Mouse (Mus musculus) kidney, adult 8-10 months (tissue): Measurements from ENCODE around the gene Mitd1.
A peak's percentile ranks its signal among the peaks of the same experiment; 100 is the strongest.

Source experiments
- DNase-seq, 2 experiments: peaks; one replicate each; pipeline ENCODE4 v3.0.0; 2022

Gene Mitd1

DNA sequence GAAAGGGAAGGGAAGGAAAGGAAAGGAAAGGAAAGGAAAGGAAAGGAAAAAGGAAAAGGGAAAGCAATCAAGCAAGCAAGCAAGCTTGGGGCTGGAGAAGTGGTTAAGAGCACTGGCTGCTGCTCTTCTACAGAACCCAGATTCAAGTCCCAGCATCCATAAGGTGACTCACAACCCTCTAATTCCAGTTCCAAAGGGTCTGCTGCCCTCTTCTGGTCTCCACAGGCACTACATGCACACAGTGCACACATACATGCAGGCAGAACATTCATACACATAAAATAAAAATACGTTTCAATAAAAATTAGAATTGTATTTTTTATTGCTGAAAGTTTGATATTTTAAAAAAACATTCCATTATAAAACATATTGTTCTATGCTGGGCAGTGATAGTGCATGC is 23.2 kb downstream of the Mitd1 start:
- DNase-seq, result peak in 1 of 2 experiments; percentile 74

DNA sequence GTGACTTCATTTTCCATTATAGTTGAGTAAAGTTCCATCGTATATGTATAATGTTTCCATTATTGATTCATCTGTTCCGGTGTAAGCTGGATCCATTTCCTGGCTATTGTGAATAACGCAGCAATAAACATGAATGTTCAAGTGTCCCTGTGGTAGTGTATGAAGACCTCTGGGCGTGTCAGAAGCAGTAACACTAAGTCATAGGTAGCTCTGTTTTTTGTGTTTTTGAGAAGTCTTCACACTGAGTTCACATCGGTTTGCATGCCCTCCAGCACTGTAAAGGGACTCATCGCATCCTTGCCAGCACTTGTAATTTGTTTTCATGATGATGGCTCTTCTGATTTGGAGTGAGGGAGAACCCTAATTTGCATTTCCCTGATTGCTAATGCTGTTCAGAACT is 23.9 kb downstream of the Mitd1 start, which contains the start of gene Tsga10:
Gene Tsga10, minus strand, starts transcription at position 144 of the 400 bp plus-strand sequence.
- no peak for DNase-seq

DNA sequence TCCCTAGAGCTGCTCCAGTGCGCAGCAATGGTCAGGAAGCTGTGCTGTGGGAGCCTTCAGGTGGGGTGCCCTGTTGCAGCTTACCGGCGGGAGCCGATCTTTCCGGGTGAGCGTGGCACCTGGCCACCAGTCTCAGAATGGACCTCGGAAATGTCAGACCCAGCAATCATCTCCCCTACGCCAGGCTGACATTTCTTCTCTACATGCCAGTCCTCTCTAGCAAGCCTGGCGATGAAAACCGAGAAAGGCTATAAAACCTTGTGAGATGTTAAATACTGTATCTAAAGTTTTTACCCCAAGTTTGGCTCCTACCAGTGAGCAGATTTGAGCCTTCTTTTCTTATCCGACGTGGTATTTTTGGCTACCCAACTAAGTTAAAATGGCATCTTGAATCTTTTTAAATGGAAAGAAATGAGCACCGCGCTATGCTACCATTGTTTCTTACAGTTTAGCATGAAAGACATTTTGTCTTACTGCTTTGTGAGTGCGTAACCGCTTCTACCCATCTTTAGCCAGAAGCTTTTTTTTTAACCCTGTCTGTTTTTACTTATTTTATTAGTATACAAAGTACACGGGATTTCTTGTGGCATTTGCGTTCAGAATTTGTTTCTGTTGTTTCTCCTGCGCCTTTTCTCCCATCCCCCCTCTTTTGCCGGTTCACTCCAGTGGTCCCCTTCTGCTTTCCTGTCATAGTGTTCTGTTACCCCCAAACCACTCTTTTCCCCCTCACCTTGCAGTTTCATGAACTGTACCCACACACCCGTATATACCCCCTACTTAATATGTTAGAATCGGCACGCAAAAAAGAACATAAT is 24.6 kb downstream of the Mitd1 start:
- no peak for DNase-seq

DNA sequence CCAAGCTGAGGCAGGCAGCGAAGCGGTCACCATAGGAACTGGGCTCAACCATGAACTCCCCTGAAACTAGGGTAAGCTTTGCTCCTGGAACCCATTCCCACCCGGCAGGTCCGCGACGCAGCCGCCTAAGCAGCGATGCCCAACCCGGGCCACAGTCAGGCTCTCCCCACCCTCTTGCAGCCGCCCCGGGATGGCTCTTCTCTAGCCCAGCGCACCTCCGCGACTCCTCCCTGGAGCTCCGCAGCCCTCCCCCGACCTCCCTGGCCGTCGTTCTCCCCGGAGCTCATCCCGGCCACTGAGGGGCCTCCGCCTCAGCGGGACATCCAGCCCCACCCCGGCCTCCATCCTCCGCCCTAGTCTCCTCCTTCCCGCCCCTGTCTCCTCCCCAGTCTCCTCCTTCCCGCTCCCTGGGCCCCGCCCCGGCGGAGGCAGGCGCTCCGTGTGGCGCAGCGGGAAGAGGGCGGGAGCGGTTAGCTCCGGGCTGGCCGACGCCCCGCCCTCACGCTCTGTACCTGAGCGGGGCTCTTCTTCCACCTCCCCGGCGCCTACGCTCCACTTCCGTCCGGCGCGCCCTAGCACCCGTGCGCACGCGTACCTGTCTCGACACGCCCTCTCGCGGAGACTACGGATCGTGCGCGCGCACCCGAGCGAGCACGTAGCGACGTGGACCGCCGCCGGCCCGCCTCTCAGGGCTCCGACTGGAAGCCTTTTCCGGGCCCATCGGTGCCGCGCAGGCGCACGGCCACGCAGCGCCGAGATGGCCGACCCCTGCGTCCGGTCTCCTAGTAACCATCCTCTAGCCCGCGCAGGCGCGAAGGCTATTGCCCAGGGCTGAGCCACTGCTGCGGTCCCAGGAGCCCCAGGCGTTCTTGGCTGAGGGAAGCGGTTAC is 25.5 kb downstream of the Mitd1 start:
- peak; percentile 99 to 100 for DNase-seq

DNA sequence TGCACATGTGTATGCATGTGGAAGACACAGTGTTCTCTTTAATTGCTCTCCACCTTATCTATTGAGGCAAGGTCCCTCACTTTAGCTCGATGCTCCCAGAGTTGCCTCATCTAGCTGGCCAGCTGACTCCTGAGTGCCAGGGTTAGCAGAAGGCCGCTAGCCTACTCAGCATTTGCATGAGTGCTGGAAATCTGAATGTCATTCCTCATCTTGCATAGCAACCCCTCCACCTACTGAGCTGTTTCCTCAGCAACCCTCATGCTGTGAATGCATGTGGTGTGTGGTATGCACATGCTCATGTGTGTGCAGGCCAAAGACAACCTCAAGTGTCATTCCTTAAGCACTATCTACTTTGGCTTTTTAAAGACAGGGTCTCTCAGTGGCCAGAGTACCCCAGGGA is 39.5 kb downstream of the Mitd1 start:
- no peak for DNase-seq

DNA sequence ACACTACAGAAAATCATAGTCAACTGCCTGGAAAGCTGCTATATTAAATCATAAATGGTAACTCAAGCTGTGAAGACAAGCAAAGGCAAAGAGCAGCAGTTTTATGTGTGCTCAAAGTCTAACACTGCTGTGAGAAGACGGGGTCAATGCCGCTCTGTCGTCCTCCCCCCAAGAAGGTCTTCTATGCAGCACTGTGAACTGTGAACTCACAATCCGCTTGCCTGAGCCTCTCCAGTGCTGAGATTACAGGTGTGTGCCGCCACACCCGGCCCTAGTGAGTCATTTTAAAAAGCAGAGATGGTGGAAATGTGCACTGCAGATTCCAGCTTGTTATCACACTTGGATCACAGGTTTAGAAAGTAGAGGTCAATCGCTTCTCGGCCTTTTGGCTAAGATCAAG is 43.3 kb downstream of the Mitd1 start:
- DNase-seq, result peak in 1 of 2 experiments; percentile 10

DNA sequence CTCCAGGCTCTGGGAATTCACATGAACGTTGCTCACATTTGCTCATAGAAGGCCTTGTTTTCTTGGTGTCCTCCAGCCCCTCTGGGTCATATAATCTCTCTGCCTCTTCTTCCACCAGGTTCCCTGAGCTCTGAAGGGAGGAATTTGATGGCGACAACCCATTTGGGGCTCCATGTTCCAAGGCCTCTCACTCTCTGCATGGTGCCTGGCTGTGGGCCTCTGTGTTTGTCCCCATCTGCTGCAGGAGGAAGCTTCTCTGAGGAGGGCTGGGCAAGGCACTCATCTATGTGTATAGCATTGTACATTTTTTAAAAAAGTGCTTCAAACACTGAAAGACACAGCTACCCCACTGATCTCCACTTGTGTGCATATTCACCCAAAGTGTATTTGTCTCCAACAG is 58.5 kb downstream of the Mitd1 start:
- no peak for DNase-seq
